Mouse (Mus musculus) bone marrow, adult 2 months (tissue): ENCODE results near the gene Mrpl44. TPM values are rescaled to one million over a fixed set of nuclear protein-coding genes. Genes with fewer than 3 reads are reported as not detected.

Experiments
- H3K27ac ChIP-seq: fragments of 200-500 bp; 2 replicates; pipeline ENCODE4 v1.5.1; 2012; ENCODE audit warnings: low read depth, mild to moderate bottlenecking, control low read depth, inconsistent platforms, low read length; ENCODE audit not compliant: control insufficient read depth, poor library complexity, insufficient read depth
- H3K4me1 ChIP-seq: fragments of 200-500 bp; 2 replicates; pipeline ENCODE4 v1.6.1; 2011; ENCODE audit warnings: low read length; ENCODE audit not compliant: control insufficient read depth, insufficient read depth
- H3K4me3 ChIP-seq: fragments of 200-500 bp; replicated peaks from 2 replicates; pipeline ENCODE3; 2011; ENCODE audit warnings: mild to moderate bottlenecking, low read depth, low read length, control low read depth; ENCODE audit not compliant: control insufficient read depth
- CTCF ChIP-seq: fragments of 200-500 bp; IDR thresholded peaks from 2 replicates; pipeline ENCODE4 v1.5.1; 2011; ENCODE audit warnings: low read length, control low read depth; ENCODE audit not compliant: control insufficient read depth, insufficient read depth
- POLR2A ChIP-seq: fragments of 200-500 bp; IDR thresholded peaks from 2 replicates; pipeline ENCODE4 v1.6.1; 2011; ENCODE audit warnings: low read depth, mild to moderate bottlenecking, control low read depth, low read length, borderline replicate concordance; ENCODE audit not compliant: control insufficient read depth
- WGBS: fragments of 180-500 bp; shearing (Covaris S2); methylation state at CpG from one replicate; pipeline ENCODE4 v1.1.7; 2018; 5-methylcytosine and 5-hydroxymethylcytosine counted together
- polyA plus RNA-seq: library from polyadenylated mRNA; stranded (reverse); fragments of >200 nt; gene quantifications from 2 replicates; pipeline ENCODE4 v1.2.4, GENCODE M21; 2011; ENCODE audit warnings: low replicate concordance; ENCODE audit not compliant: missing spikeins, insufficient read depth, insufficient read length

Mrpl44 gene
- polyA plus RNA-seq, 1 experiment: 17.1 TPM

- TF ChIP-seq POLR2A: no peak
- no peak for TF ChIP-seq CTCF
- WGBS: 22% methylated on average over 4 of the region's 4 CpGs
- Histone ChIP-seq H3K27ac (no peak overlapping the region), H3K4me3 (no peak overlapping the region), H3K4me1 (peaks cover 5% of the 10 kb centered on the region; the same call in 1 of the 2 replicates)
These were observed 18.2 kb upstream of the Mrpl44 start for GRCm38 (mm10) chr1:79757597-79757996.

DNA sequence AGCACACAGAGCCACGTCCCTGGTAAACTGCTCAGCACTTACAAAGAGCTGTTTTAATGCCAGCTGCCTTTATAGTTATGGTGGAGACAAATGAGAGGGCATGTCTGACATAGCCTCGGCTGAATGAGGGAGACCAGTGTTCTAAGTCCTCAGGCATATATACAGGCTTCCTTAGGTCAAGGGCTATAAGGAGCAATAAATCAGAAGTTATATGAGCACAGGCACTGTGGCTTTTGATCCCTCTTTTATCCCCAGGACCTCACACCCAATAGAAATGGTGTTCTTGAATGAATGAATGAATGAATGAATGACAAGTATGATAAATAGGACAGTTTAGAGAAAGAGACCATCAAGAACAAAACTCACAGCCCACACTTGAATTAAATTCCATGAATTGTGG, 16.8 kb upstream of the Mrpl44 start:
- no peak overlapping the region for H3K27ac ChIP-seq
- no peak for TF ChIP-seq POLR2A
- no peak for TF ChIP-seq CTCF
- 70% methylated on average over 2 of the region's 2 CpGs for WGBS
- H3K4me1 ChIP-seq: peaks cover 4% of the 10 kb centered on the region
- no peak overlapping the region for H3K4me3 ChIP-seq

DNA sequence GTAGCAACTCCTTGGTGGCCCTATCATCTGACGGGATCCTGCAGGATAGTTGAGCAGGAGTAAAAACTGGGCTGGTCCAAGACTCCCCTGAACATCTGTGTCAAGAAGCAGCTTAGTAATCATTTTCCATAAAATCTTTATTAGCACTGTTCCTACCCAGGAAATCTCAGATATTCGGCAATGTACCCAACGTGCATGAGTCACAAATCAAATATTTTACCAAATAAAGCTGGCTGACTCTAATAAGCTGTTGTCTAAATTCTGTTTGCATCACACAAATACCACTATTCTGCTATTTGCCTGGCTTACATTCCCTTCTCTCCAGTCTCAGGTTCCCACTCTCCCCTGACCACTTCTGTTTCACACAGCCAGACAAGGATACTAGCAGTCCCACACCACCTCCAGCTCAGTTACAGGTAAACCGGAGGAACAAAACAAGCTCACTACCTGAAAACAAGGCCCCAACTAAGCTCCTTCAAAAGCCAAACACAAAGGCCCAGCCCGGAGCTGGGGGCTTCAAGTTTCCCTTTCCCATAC, 16.3 kb upstream of the Mrpl44 start:
- no peak overlapping the region for H3K27ac ChIP-seq
- 69% methylated on average over 5 of the region's 5 CpGs for WGBS
- no peak overlapping the region for H3K4me3 ChIP-seq
- no peak for TF ChIP-seq CTCF
- H3K4me1 ChIP-seq: peaks cover 4% of the 10 kb centered on the region

- H3K27ac ChIP-seq: peak overlapping the region; percentile 20
- TF ChIP-seq CTCF: no peak
- TF ChIP-seq POLR2A: no peak
- 7% methylated on average over 11 of the region's 11 CpGs for WGBS
- peaks cover 4% of the 10 kb centered on the region for H3K4me1 ChIP-seq
- H3K4me3 ChIP-seq: peak overlapping the region; percentile 99
These were observed 15.2 kb upstream of the Mrpl44 start for GRCm38 (mm10) chr1:79760656-79761055.

DNA sequence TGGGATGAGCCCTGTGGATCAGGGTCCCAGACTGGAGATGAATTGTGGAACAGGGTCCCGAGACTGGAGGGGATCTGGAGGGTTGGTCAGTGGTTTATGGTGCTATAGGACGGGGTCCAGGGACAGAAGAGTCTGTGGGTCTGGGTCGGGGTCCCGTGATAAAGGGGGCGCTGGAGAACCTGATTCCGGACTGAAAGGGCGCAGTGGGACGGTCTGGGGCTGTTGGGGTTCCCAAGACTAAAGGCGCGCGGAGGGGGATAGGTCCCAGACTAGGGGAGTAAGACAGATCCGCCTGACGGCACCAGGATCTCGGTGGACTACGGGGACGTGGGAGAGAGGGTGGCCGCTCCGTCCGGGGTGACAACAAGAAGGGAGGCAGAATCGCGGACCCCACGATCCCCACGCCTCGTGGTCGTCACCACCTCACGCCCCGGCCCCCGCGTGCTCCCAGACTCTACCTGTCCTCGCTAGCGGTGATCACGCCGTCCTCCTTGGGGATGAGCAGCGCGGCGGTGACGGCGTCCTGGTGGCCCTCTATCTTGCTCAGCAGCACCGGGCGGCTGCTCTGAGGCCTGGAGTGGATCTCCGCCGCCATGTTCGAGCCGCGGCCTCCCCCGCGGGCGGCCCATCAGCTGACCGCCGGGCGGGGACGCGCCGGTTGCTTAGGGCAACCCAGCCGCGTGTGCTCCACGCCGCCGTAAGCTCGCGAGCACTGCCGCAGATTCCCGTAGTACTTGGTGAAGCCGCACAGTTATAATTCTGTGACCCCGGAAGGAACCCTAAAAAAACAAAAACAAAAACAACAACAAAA, 14.5 kb upstream of the Mrpl44 start:
- peaks cover 4% of the 10 kb centered on the region for H3K4me1 ChIP-seq
- H3K4me3 ChIP-seq: peak overlapping the region; percentile 99
- peak overlapping the region; percentile 20; the same call in 1 of the 2 replicates for H3K27ac ChIP-seq
- WGBS: under 1% methylated on average over 65 of the region's 65 CpGs
- TF ChIP-seq POLR2A: peak; percentile 73; the same call in 1 of the 2 replicates
- no peak for TF ChIP-seq CTCF

DNA sequence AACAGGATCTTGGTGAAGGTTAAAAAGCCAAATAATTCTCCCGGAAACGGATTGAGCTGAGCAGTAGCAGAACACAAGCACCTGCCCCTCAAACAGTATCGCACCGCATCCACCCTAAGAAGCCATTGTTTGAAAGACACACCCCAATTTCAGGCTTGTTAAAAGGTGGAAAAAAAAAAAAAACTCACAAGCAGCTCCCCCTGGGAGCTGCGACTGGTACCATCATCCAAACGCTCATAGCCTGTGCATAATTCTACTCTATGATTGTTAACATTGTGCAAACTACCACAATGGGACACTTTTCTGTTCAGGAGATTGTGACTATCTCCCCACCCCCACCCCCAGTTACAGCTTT, 13.9 kb upstream of the Mrpl44 start:
- 1% methylated on average over 6 of the region's 6 CpGs for WGBS
- no peak for TF ChIP-seq CTCF
- H3K27ac ChIP-seq: no peak overlapping the region
- H3K4me1 ChIP-seq: peaks cover 4% of the 10 kb centered on the region
- peak overlapping the region; percentile 61 for H3K4me3 ChIP-seq

GRCm38 (mm10) chr1:79762282-79763250, 13.3 kb upstream of the Mrpl44 start:
- no peak for TF ChIP-seq POLR2A
- no peak for TF ChIP-seq CTCF
- Histone ChIP-seq H3K27ac (peak overlapping the region; percentile 77), H3K4me3 (peak overlapping the region; percentile 51), H3K4me1 (peaks cover 4% of the 10 kb centered on the region)
- 14% methylated on average over 16 of the region's 16 CpGs for WGBS

- no peak overlapping the region for H3K4me3 ChIP-seq
- H3K4me1 ChIP-seq: peaks cover 4% of the 10 kb centered on the region
- TF ChIP-seq POLR2A (no peak), CTCF (no peak)
- H3K27ac ChIP-seq: no peak overlapping the region
- WGBS: 90% methylated on average over 2 of the region's 2 CpGs
These were observed 11.8 kb upstream of the Mrpl44 start for GRCm38 (mm10) chr1:79764031-79764430.
